Mouse (Mus musculus): ENCODE data around the gene Slc16a10.
A peak's percentile ranks its signal among the peaks of the same experiment; 100 is the strongest.

Slc16a10 gene

GRCm38 (mm10) chr10:40109520-40109919 lies 32.5 kb downstream of the Slc16a10 start:
- no peak for DNase-seq (ENCODE audit: low read depth, low spot score)

GRCm38 (mm10) chr10:40108992-40109391 lies 33.1 kb downstream of the Slc16a10 start:
- DNase-seq (ENCODE audit: low read depth, low spot score), result no peak

- DNase-seq (ENCODE audit: low read depth, low spot score), result no peak
These were observed 34.1 kb downstream of the Slc16a10 start for GRCm38 (mm10) chr10:40107995-40108394.

GRCm38 (mm10) chr10:40105174-40105573 lies 36.9 kb downstream of the Slc16a10 start:
- no peak for DNase-seq (ENCODE audit: low read depth, low spot score)

- DNase-seq (ENCODE audit: low read depth, low spot score), result no peak
These were observed 38.3 kb downstream of the Slc16a10 start for GRCm38 (mm10) chr10:40103790-40104189.

- no peak for DNase-seq (ENCODE audit: low read depth, low spot score)
These were observed 39.1 kb downstream of the Slc16a10 start for GRCm38 (mm10) chr10:40102986-40103385.

GRCm38 (mm10) chr10:40102166-40102565 lies 39.9 kb downstream of the Slc16a10 start:
- DNase-seq (ENCODE audit: low read depth, low spot score), result no peak

- DNase-seq (ENCODE audit: low read depth, low spot score), result peak; percentile 47
These were observed 43.6 kb downstream of the Slc16a10 start for GRCm38 (mm10) chr10:40098441-40098840.

- no peak for DNase-seq (ENCODE audit: low read depth, low spot score)
These were observed 44.5 kb downstream of the Slc16a10 start for GRCm38 (mm10) chr10:40097519-40097918.

GRCm38 (mm10) chr10:40094752-40095151 lies 47.3 kb downstream of the Slc16a10 start:
- DNase-seq (ENCODE audit: low read depth, low spot score), result peak; percentile 86

- no peak for DNase-seq (ENCODE audit: low read depth, low spot score)
These were observed 48.5 kb downstream of the Slc16a10 start for GRCm38 (mm10) chr10:40093526-40093925.

- no peak for DNase-seq (ENCODE audit: low read depth, low spot score)
These were observed 50.6 kb downstream of the Slc16a10 start for GRCm38 (mm10) chr10:40091455-40091854.

GRCm38 (mm10) chr10:40090504-40091428 lies 51.3 kb downstream of the Slc16a10 start:
- peak; percentile 74 for DNase-seq (ENCODE audit: low read depth, low spot score)

GRCm38 (mm10) chr10:40084332-40085093 lies 57.5 kb downstream of the Slc16a10 start:
- DNase-seq (ENCODE audit: low read depth, low spot score), result peak; percentile 63

GRCm38 (mm10) chr10:40083556-40083955 lies 58.5 kb downstream of the Slc16a10 start:
- DNase-seq (ENCODE audit: low read depth, low spot score), result peak; percentile 80

GRCm38 (mm10) chr10:40082668-40083067 lies 59.4 kb downstream of the Slc16a10 start:
- DNase-seq (ENCODE audit: low read depth, low spot score), result no peak

GRCm38 (mm10) chr10:40080533-40080932 lies 61.5 kb downstream of the Slc16a10 start:
- no peak for DNase-seq (ENCODE audit: low read depth, low spot score)

GRCm38 (mm10) chr10:40079256-40079655 lies 62.8 kb downstream of the Slc16a10 start:
- DNase-seq (ENCODE audit: low read depth, low spot score), result no peak

- DNase-seq (ENCODE audit: low read depth, low spot score), result no peak
These were observed 64.1 kb downstream of the Slc16a10 start for GRCm38 (mm10) chr10:40077960-40078353.

- no peak for DNase-seq (ENCODE audit: low read depth, low spot score)
These were observed 64.6 kb downstream of the Slc16a10 start for GRCm38 (mm10) chr10:40077346-40077959.

GRCm38 (mm10) chr10:40073608-40074007 lies 68.5 kb downstream of the Slc16a10 start:
- peak; percentile 45 for DNase-seq (ENCODE audit: low read depth, low spot score)

- DNase-seq (ENCODE audit: low read depth, low spot score), result no peak
These were observed 71.4 kb downstream of the Slc16a10 start for GRCm38 (mm10) chr10:40070684-40071083.
